Mouse (Mus musculus) neural tube, embryonic 12.5 days (tissue): ENCODE measurements around the gene Ciapin1. TPM values are rescaled to one million over a fixed set of nuclear protein-coding genes. Genes with fewer than 3 reads are reported as not detected.
"Not testable (repeated sequence)": the region's sequence is repeated elsewhere in the genome, so short reads cannot be mapped to it uniquely, and the experiment has no call there.

Source experiments
- ATAC-seq: fragments of 200-750 bp; cut with Nextera tagmentation; 2 replicates; pipeline ENCODE4 v1.8.0; 2017; ENCODE audit warnings: low read depth, mild to moderate bottlenecking, moderate TSS enrichment, moderate library complexity; ENCODE audit not compliant: low FRiP score
- H3K27ac ChIP-seq: fragments of 300-500 bp; sonication (generic); 2 replicates; pipeline ENCODE4 v1.5.1; 2016
- H3K27me3 ChIP-seq: fragments of 300-500 bp; sonication (generic); replicated peaks from 2 replicates; pipeline ENCODE4 v1.6.1; 2016; ENCODE audit warnings: mild to moderate bottlenecking
- H3K36me3 ChIP-seq: fragments of 300-500 bp; sonication (generic); 2 replicates; pipeline ENCODE4 v1.6.1; 2016; ENCODE audit warnings: mild to moderate bottlenecking
- H3K4me1 ChIP-seq: fragments of 300-500 bp; sonication (generic); 2 replicates; pipeline ENCODE4 v1.6.1; 2016
- H3K4me2 ChIP-seq: fragments of 300-500 bp; sonication (generic); replicated peaks from 2 replicates; pipeline ENCODE4 v1.6.1; 2016; ENCODE audit warnings: mild to moderate bottlenecking
- H3K4me3 ChIP-seq: fragments of 300-500 bp; sonication (generic); 2 replicates; pipeline ENCODE4 v1.5.1; 2016
- H3K9ac ChIP-seq: fragments of 300-500 bp; sonication (generic); 2 replicates; pipeline ENCODE4 v1.6.1; 2016; ENCODE audit warnings: mild to moderate bottlenecking
- H3K9me3 ChIP-seq: fragments of 300-500 bp; sonication (generic); 2 replicates; pipeline ENCODE4 v1.6.1; 2016; ENCODE audit warnings: mild to moderate bottlenecking
- WGBS: fragments of 180-500 bp; shearing (Covaris S2); methylation state at CpG from one replicate; pipeline ENCODE4 v1.1.7; 2016; 5-methylcytosine and 5-hydroxymethylcytosine counted together
- polyA plus RNA-seq: library from polyadenylated mRNA; unstranded; fragments of >200 nt; fragmentation: Nextera tagmentation; extraction: Ambion mirVana; gene quantifications from 2 replicates; pipeline ENCODE4 v1.2.1, GENCODE M21; 2016

Gene Ciapin1
- polyA plus RNA-seq, 1 experiment from 2014 or later = 190 TPM

GRCm38 (mm10) chr8:94870003-94870402 is 31.8 kb upstream of the Ciapin1 start:
- H3K4me1 ChIP-seq = peaks cover 45% of the 10 kb centered on the region
- WGBS = 23% methylated on average over 4 of the region's 4 CpGs
- peak overlapping the region; percentile 75 for H3K4me2 ChIP-seq
- peak overlapping the region; percentile 51 for H3K4me3 ChIP-seq
- H3K36me3 ChIP-seq = peaks cover 22% of the 10 kb centered on the region
- peak overlapping the region; percentile 67 for H3K9ac ChIP-seq
- no peaks in the 10 kb centered on the region for H3K9me3 ChIP-seq
- H3K27ac ChIP-seq = no peak overlapping the region
- no peak for ATAC-seq
- peaks cover 24% of the 10 kb centered on the region for H3K27me3 ChIP-seq

- no peak for ATAC-seq
- no peak overlapping the region for H3K27ac ChIP-seq
Measured at GRCm38 (mm10) chr8:94869146-94869545, 31.0 kb upstream of the Ciapin1 start.

GRCm38 (mm10) chr8:94866921-94867320 is 28.8 kb upstream of the Ciapin1 start:
- ATAC-seq = no peak
- Histone ChIP-seq H3K4me2 (no peak overlapping the region), H3K9ac (no peak overlapping the region), H3K9me3 (no peaks in the 10 kb centered on the region), H3K36me3 (peaks cover 51% of the 10 kb centered on the region), H3K27ac (no peak overlapping the region), H3K27me3 (peaks cover 13% of the 10 kb centered on the region; the same call in 1 of the 2 replicates), H3K4me1 (peaks cover 37% of the 10 kb centered on the region), H3K4me3 (no peak overlapping the region)
- WGBS = 90% methylated on average over 9 of the region's 9 CpGs

More at GRCm38 (mm10) chr8:94869146-94869545, 31.0 kb upstream of the Ciapin1 start:
- peaks cover 30% of the 10 kb centered on the region for H3K36me3 ChIP-seq
- H3K4me1 ChIP-seq = peaks cover 44% of the 10 kb centered on the region
- H3K4me3 ChIP-seq = peak overlapping the region; percentile 51; the same call in 1 of the 2 replicates
- peak overlapping the region; percentile 67; the same call in 1 of the 2 replicates for H3K9ac ChIP-seq
- H3K4me2 ChIP-seq = peak overlapping the region; percentile 75
- H3K9me3 ChIP-seq = no peaks in the 10 kb centered on the region
- peaks cover 15% of the 10 kb centered on the region; the same call in 1 of the 2 replicates for H3K27me3 ChIP-seq
- 60% methylated on average over 7 of the region's 7 CpGs for WGBS

GRCm38 (mm10) chr8:94865292-94865691 is 27.1 kb upstream of the Ciapin1 start:
- ATAC-seq = no peak
- WGBS = 80% methylated on average over 10 of the region's 10 CpGs
- Histone ChIP-seq H3K4me3 (no peak overlapping the region), H3K9ac (no peak overlapping the region), H3K27me3 (peaks cover 11% of the 10 kb centered on the region; the same call in 1 of the 2 replicates), H3K36me3 (peaks cover 60% of the 10 kb centered on the region), H3K4me1 (peaks cover 21% of the 10 kb centered on the region), H3K27ac (no peak overlapping the region), H3K4me2 (no peak overlapping the region), H3K9me3 (no peaks in the 10 kb centered on the region)

- no peak for ATAC-seq
- H3K4me3 ChIP-seq = no peak overlapping the region
- H3K4me2 ChIP-seq = no peak overlapping the region
- no peak overlapping the region for H3K27ac ChIP-seq
- H3K36me3 ChIP-seq = peaks cover 64% of the 10 kb centered on the region
- no peaks in the 10 kb centered on the region for H3K9me3 ChIP-seq
- no peak overlapping the region for H3K9ac ChIP-seq
- peaks cover 9% of the 10 kb centered on the region for H3K4me1 ChIP-seq
- 75% methylated on average over 10 of the region's 10 CpGs for WGBS
- no peaks in the 10 kb centered on the region for H3K27me3 ChIP-seq
Measured at GRCm38 (mm10) chr8:94863897-94864673, 25.9 kb upstream of the Ciapin1 start.

- Histone ChIP-seq H3K36me3 (peaks cover 64% of the 10 kb centered on the region), H3K4me1 (peaks cover 4% of the 10 kb centered on the region), H3K9me3 (no peaks in the 10 kb centered on the region), H3K27me3 (no peaks in the 10 kb centered on the region), H3K27ac (no peak overlapping the region), H3K4me3 (no peak overlapping the region), H3K4me2 (no peak overlapping the region), H3K9ac (no peak overlapping the region)
- WGBS = 93% methylated on average over 12 of the region's 12 CpGs
- no peak for ATAC-seq
Measured at GRCm38 (mm10) chr8:94862487-94863220, 24.5 kb upstream of the Ciapin1 start.

- Histone ChIP-seq H3K27me3 (no peaks in the 10 kb centered on the region), H3K36me3 (peaks cover 57% of the 10 kb centered on the region), H3K4me2 (no peak overlapping the region), H3K4me3 (no peak overlapping the region), H3K9ac (no peak overlapping the region), H3K27ac (no peak overlapping the region), H3K9me3 (no peaks in the 10 kb centered on the region), H3K4me1 (peaks cover 4% of the 10 kb centered on the region)
- WGBS = 83% methylated on average over 8 of the region's 8 CpGs
- no peak for ATAC-seq
Measured at GRCm38 (mm10) chr8:94861352-94861910, 23.3 kb upstream of the Ciapin1 start.

GRCm38 (mm10) chr8:94857346-94858173 is 19.4 kb upstream of the Ciapin1 start, which contains the start of gene Polr2c:
Polr2c (plus strand) TSS chr8:94857450.
- H3K9me3 ChIP-seq = no peaks in the 10 kb centered on the region
- H3K4me2 ChIP-seq = peak within 1 kb of the TSS; percentile 67
- H3K4me1 ChIP-seq = peaks cover 4% of the 10 kb centered on the region
- peak within 1 kb of the TSS; percentile 94 for H3K4me3 ChIP-seq
- H3K27ac ChIP-seq = 0 out of 2 replicates have a peak within 1 kb of the TSS, but pooled peaks have one; percentile 37
- H3K36me3 ChIP-seq = peaks cover 42% of the 10 kb centered on the region
- peak; percentile 83 for ATAC-seq
- WGBS = under 1% methylated on average over 68 of the region's 68 CpGs
- H3K9ac ChIP-seq = peak within 1 kb of the TSS; percentile 96
- no peaks in the 10 kb centered on the region for H3K27me3 ChIP-seq

GRCm38 (mm10) chr8:94857011-94857345 is 18.8 kb upstream of the Ciapin1 start:
- H3K4me2 ChIP-seq = peak overlapping the region; percentile 67
- peak; percentile 18; the same call in 1 of the 2 replicates for ATAC-seq
- H3K4me3 ChIP-seq = peak overlapping the region; percentile 94; the same call in 1 of the 2 replicates
- no peaks in the 10 kb centered on the region for H3K9me3 ChIP-seq
- peaks cover 4% of the 10 kb centered on the region for H3K4me1 ChIP-seq
- 34% methylated on average over 5 of the region's 5 CpGs for WGBS
- H3K36me3 ChIP-seq = peaks cover 40% of the 10 kb centered on the region
- H3K9ac ChIP-seq = no peak overlapping the region; the same call in 1 of the 2 replicates
- no peaks in the 10 kb centered on the region for H3K27me3 ChIP-seq
- no peak overlapping the region for H3K27ac ChIP-seq

- H3K9ac ChIP-seq, H3K4me1 ChIP-seq, H3K9me3 ChIP-seq, H3K27me3 ChIP-seq, ATAC-seq, H3K4me2 ChIP-seq, H3K27ac ChIP-seq, H3K4me3 ChIP-seq: not testable (repeated sequence)
- WGBS = 89% methylated on average over 11 of the region's 11 CpGs
- H3K36me3 ChIP-seq = peaks cover 45% of the 10 kb centered on the region
Measured at GRCm38 (mm10) chr8:94854761-94855160, 16.6 kb upstream of the Ciapin1 start.

- Histone ChIP-seq H3K27ac (no peak overlapping the region), H3K36me3 (peaks cover 55% of the 10 kb centered on the region), H3K4me2 (no peak overlapping the region), H3K27me3 (no peaks in the 10 kb centered on the region), H3K4me1 (no peaks in the 10 kb centered on the region), H3K9ac (no peak overlapping the region), H3K4me3 (no peak overlapping the region), H3K9me3 (no peaks in the 10 kb centered on the region)
- 93% methylated on average over 5 of the region's 5 CpGs for WGBS
- ATAC-seq = no peak
Measured at GRCm38 (mm10) chr8:94850049-94850448, 11.9 kb upstream of the Ciapin1 start.
